Mouse (Mus musculus) bone marrow, adult 2 months (tissue): ENCODE measurements at regions not wholly inside any gene's neighbourhood (a gene's known extent, or its start where the extent isn't known, plus 50 kb on each side); places are given as distances from the start of the nearest gene placed in this dataset.

Experiments
- H3K27ac ChIP-seq: fragments of 200-500 bp; 2 replicates; pipeline ENCODE4 v1.5.1; 2012; ENCODE audit warnings: low read depth, mild to moderate bottlenecking, control low read depth, inconsistent platforms, low read length; ENCODE audit not compliant: control insufficient read depth, poor library complexity, insufficient read depth
- H3K4me1 ChIP-seq: fragments of 200-500 bp; 2 replicates; pipeline ENCODE4 v1.6.1; 2011; ENCODE audit warnings: low read length; ENCODE audit not compliant: control insufficient read depth, insufficient read depth
- H3K4me3 ChIP-seq: fragments of 200-500 bp; replicated peaks from 2 replicates; pipeline ENCODE3; 2011; ENCODE audit warnings: mild to moderate bottlenecking, low read depth, low read length, control low read depth; ENCODE audit not compliant: control insufficient read depth
- CTCF ChIP-seq: fragments of 200-500 bp; IDR thresholded peaks from 2 replicates; pipeline ENCODE4 v1.5.1; 2011; ENCODE audit warnings: low read length, control low read depth; ENCODE audit not compliant: control insufficient read depth, insufficient read depth
- POLR2A ChIP-seq: fragments of 200-500 bp; IDR thresholded peaks from 2 replicates; pipeline ENCODE4 v1.6.1; 2011; ENCODE audit warnings: low read depth, mild to moderate bottlenecking, control low read depth, low read length, borderline replicate concordance; ENCODE audit not compliant: control insufficient read depth
- WGBS: fragments of 180-500 bp; shearing (Covaris S2); methylation state at CpG from one replicate; pipeline ENCODE4 v1.1.7; 2018; 5-methylcytosine and 5-hydroxymethylcytosine counted together

GRCm38 (mm10) chr13:99827573-99827972 lies 73.3 kb downstream of the Cartpt start:
- TF ChIP-seq POLR2A: no peak
- TF ChIP-seq CTCF: no peak
- H3K4me3 ChIP-seq: no peak overlapping the region
- 78% methylated on average over 7 of the region's 7 CpGs for WGBS

GRCm38 (mm10) chr13:99824625-99825024 lies 76.3 kb downstream of the Cartpt start:
- no peaks in the 10 kb centered on the region for H3K4me1 ChIP-seq
- TF ChIP-seq CTCF (no peak), POLR2A (no peak)
- H3K27ac ChIP-seq: no peak overlapping the region
- 56% methylated on average over 8 of the region's 8 CpGs for WGBS
- H3K4me3 ChIP-seq: no peak overlapping the region

More at GRCm38 (mm10) chr13:99827573-99827972, 73.3 kb downstream of the Cartpt start:
- H3K27ac ChIP-seq: no peak overlapping the region
- H3K4me1 ChIP-seq: no peaks in the 10 kb centered on the region

- no peak for TF ChIP-seq CTCF
- TF ChIP-seq POLR2A: no peak
- WGBS: 77% methylated on average over 6 of the region's 6 CpGs
- no peak overlapping the region for H3K4me3 ChIP-seq
- no peaks in the 10 kb centered on the region for H3K4me1 ChIP-seq
- H3K27ac ChIP-seq: no peak overlapping the region
Measured at GRCm38 (mm10) chr13:99816666-99817065, 84.2 kb downstream of the Cartpt start.

- H3K4me1 ChIP-seq: no peaks in the 10 kb centered on the region
- TF ChIP-seq CTCF (no peak), POLR2A (no peak)
- 85% methylated on average over 6 of the region's 6 CpGs for WGBS
- H3K27ac ChIP-seq: no peak overlapping the region
- no peak overlapping the region for H3K4me3 ChIP-seq
Measured at GRCm38 (mm10) chr13:99815786-99816185, 85.1 kb downstream of the Cartpt start.

- 92% methylated on average over 2 of the region's 2 CpGs for WGBS
- Histone ChIP-seq H3K4me3 (no peak overlapping the region), H3K4me1 (no peaks in the 10 kb centered on the region), H3K27ac (no peak overlapping the region)
- TF ChIP-seq POLR2A (no peak), CTCF (no peak)
Measured at GRCm38 (mm10) chr13:99814801-99815200, 86.1 kb downstream of the Cartpt start.

GRCm38 (mm10) chr13:99814033-99814556 lies 86.8 kb downstream of the Cartpt start:
- Histone ChIP-seq H3K4me1 (no peaks in the 10 kb centered on the region), H3K27ac (no peak overlapping the region), H3K4me3 (no peak overlapping the region)
- WGBS: 45% methylated on average over 6 of the region's 6 CpGs
- TF ChIP-seq CTCF: no peak
- TF ChIP-seq POLR2A: no peak

GRCm38 (mm10) chr13:99794448-99794847 lies 106.4 kb downstream of the Cartpt start:
- H3K27ac ChIP-seq: no peak overlapping the region
- H3K4me3 ChIP-seq: no peak overlapping the region
- 84% methylated on average over 6 of the region's 6 CpGs for WGBS
- TF ChIP-seq POLR2A: no peak
- TF ChIP-seq CTCF: no peak
- no peaks in the 10 kb centered on the region for H3K4me1 ChIP-seq

GRCm38 (mm10) chr13:99793786-99794435 lies 107.0 kb downstream of the Cartpt start:
- 80% methylated on average over 7 of the region's 7 CpGs for WGBS
- Histone ChIP-seq H3K27ac (no peak overlapping the region), H3K4me1 (no peaks in the 10 kb centered on the region), H3K4me3 (no peak overlapping the region)
- TF ChIP-seq CTCF (no peak), POLR2A (no peak)

- WGBS: 83% methylated on average over 6 of the region's 6 CpGs
Measured at GRCm38 (mm10) chr13:99793001-99793400, 107.9 kb downstream of the Cartpt start.

GRCm38 (mm10) chr13:99790951-99791350 lies 109.9 kb downstream of the Cartpt start:
- no peak overlapping the region for H3K4me3 ChIP-seq
- H3K27ac ChIP-seq: no peak overlapping the region
- H3K4me1 ChIP-seq: no peaks in the 10 kb centered on the region
- WGBS: 85% methylated on average over 5 of the region's 5 CpGs
- TF ChIP-seq CTCF (no peak), POLR2A (no peak)

More at GRCm38 (mm10) chr13:99793001-99793400, 107.9 kb downstream of the Cartpt start:
- no peak overlapping the region for H3K4me3 ChIP-seq
- no peaks in the 10 kb centered on the region for H3K4me1 ChIP-seq
- no peak overlapping the region for H3K27ac ChIP-seq
- TF ChIP-seq POLR2A (no peak), CTCF (no peak)
